Mouse (Mus musculus) adrenal gland, postnatal 25 days (tissue): ENCODE results near the gene Exosc2. TPM values are rescaled to one million over a fixed set of nuclear protein-coding genes. Genes with fewer than 3 reads are reported as not detected.

ENCODE experiments used
- DNase-seq: peaks from one replicate; pipeline ENCODE4 v3.0.0; 2021; ENCODE audit warnings: mixed read lengths
- long read RNA-seq: library from polyadenylated mRNA; stranded (forward); transcript quantifications from one replicate; pipeline ENCODE4 v2.0.0, GENCODE M21; 2021
- total RNA-seq: library from RNA; stranded (reverse); gene quantifications from 2 replicates; pipeline ENCODE4 v1.2.3, GENCODE M21; 2021

The Exosc2 gene
- 23.6 and 25.7 TPM in 2 replicates for total RNA-seq
- long read RNA-seq, transcript Exosc2-201 (9 exons, 1,686 nt), result major isoform, 37 of 40 reads
- long read RNA-seq, partial matches to known transcripts, result 0 of 40 reads
- long read RNA-seq, other reads (novel, unspliced or antisense), result 3 of 40 reads

GRCm38 (mm10) chr2:31670551-31671035 lies at the start of gene Exosc2:
Gene Exosc2 (plus strand): TSS chr2:31670715.
- DNase-seq, result peak; percentile 85

GRCm38 (mm10) chr2:31633531-31633930 lies 37.0 kb upstream of the Exosc2 start:
- DNase-seq, result no peak

- no peak for DNase-seq
Observed at GRCm38 (mm10) chr2:31635281-31636137, 35.0 kb upstream of the Exosc2 start.

- no peak for DNase-seq
Observed at GRCm38 (mm10) chr2:31636138-31636741, 34.3 kb upstream of the Exosc2 start.

- DNase-seq, result no peak
Observed at GRCm38 (mm10) chr2:31636742-31637141, 33.8 kb upstream of the Exosc2 start.

GRCm38 (mm10) chr2:31637311-31637710 lies 33.2 kb upstream of the Exosc2 start:
- DNase-seq, result no peak

GRCm38 (mm10) chr2:31637807-31638206 lies 32.7 kb upstream of the Exosc2 start:
- peak; percentile 77 for DNase-seq

- DNase-seq, result no peak
Observed at GRCm38 (mm10) chr2:31638581-31639465, 31.7 kb upstream of the Exosc2 start.

GRCm38 (mm10) chr2:31639466-31639760 lies 31.1 kb upstream of the Exosc2 start:
- DNase-seq, result no peak

- DNase-seq, result no peak
Observed at GRCm38 (mm10) chr2:31639901-31640608, 30.5 kb upstream of the Exosc2 start, which contains the start of gene Prdm12. Gene Prdm12 (plus strand): TSS chr2:31640037.

- no peak for DNase-seq
Observed at GRCm38 (mm10) chr2:31640609-31641507, 29.7 kb upstream of the Exosc2 start.

- no peak for DNase-seq
Observed at GRCm38 (mm10) chr2:31641508-31641830, 29.0 kb upstream of the Exosc2 start.

GRCm38 (mm10) chr2:31641929-31642328 lies 28.6 kb upstream of the Exosc2 start:
- DNase-seq, result no peak

- peak; percentile 31 for DNase-seq
Observed at GRCm38 (mm10) chr2:31653971-31654853, 16.3 kb upstream of the Exosc2 start.

GRCm38 (mm10) chr2:31654854-31655559 lies 15.5 kb upstream of the Exosc2 start:
- DNase-seq, result peak; percentile 66

- no peak for DNase-seq
Observed at GRCm38 (mm10) chr2:31656374-31656773, 14.1 kb upstream of the Exosc2 start.

GRCm38 (mm10) chr2:31662939-31663803 lies 7.3 kb upstream of the Exosc2 start:
- DNase-seq, result no peak

- no peak for DNase-seq
Observed at GRCm38 (mm10) chr2:31663804-31664180, 6.7 kb upstream of the Exosc2 start.
